Mouse (Mus musculus) ES-Bruce4 (cell line): ENCODE results near the gene Frmd6. TPM values are rescaled to one million over a fixed set of nuclear protein-coding genes. Genes with fewer than 3 reads are reported as not detected.

Experiments used
- H3K27ac ChIP-seq: 2 replicates; pipeline ENCODE4 v1.5.1; 2012; ENCODE audit warnings: low read length, inconsistent platforms; ENCODE audit not compliant: insufficient read depth
- H3K27me3 ChIP-seq: 2 replicates; pipeline ENCODE4 v1.6.1; 2012; ENCODE audit warnings: mild to moderate bottlenecking, low read length, inconsistent platforms; ENCODE audit not compliant: control insufficient read depth, poor library complexity, insufficient read depth, severe bottlenecking
- H3K36me3 ChIP-seq: 2 replicates; pipeline ENCODE4 v1.6.1; 2012; ENCODE audit warnings: inconsistent platforms, mild to moderate bottlenecking, low read length, moderate library complexity; ENCODE audit not compliant: control insufficient read depth, poor library complexity, insufficient read depth, severe bottlenecking
- H3K4me1 ChIP-seq: one replicate; pipeline ENCODE4 v1.8.1; 2011; ENCODE audit warnings: low read length; ENCODE audit not compliant: control insufficient read depth, insufficient read depth
- H3K4me3 ChIP-seq: 2 replicates; pipeline ENCODE4 v1.5.1; 2011; ENCODE audit warnings: low read depth, mild to moderate bottlenecking, low read length
- H3K9ac ChIP-seq: 2 replicates; pipeline ENCODE4 v1.6.1; 2012; ENCODE audit warnings: low read depth, mild to moderate bottlenecking, inconsistent platforms; ENCODE audit not compliant: poor library complexity, severe bottlenecking
- H3K9me3 ChIP-seq: replicated peaks from 2 replicates; pipeline ENCODE4 v1.6.1; 2012; ENCODE audit warnings: mild to moderate bottlenecking, low read length, inconsistent platforms; ENCODE audit not compliant: control insufficient read depth, poor library complexity, insufficient read depth, severe bottlenecking
- CTCF ChIP-seq: IDR thresholded peaks from one replicate; pipeline ENCODE4 v1.8.1; 2011; ENCODE audit warnings: low read depth, low read length
- EP300 ChIP-seq: IDR thresholded peaks from 2 replicates; pipeline ENCODE4 v1.6.1; 2011; ENCODE audit warnings: low read depth, low read length; ENCODE audit not compliant: insufficient read depth
- POLR2A ChIP-seq: IDR thresholded peaks from one replicate; pipeline ENCODE4 v1.8.1; 2011; ENCODE audit warnings: low read length; ENCODE audit not compliant: insufficient read depth
- polyA plus RNA-seq: library from polyadenylated mRNA; stranded (reverse); fragments of >200 nt; gene quantifications from 2 replicates; pipeline ENCODE4 v1.2.4, GENCODE M21; 2011; ENCODE audit warnings: low read depth; ENCODE audit not compliant: missing spikeins, insufficient read depth, insufficient read length

Frmd6 gene
- polyA plus RNA-seq, 1 experiment, result 30.5 TPM

- Histone ChIP-seq H3K4me1 (peaks cover 3% of the 10 kb centered on the region), H3K9me3 (no peaks in the 10 kb centered on the region), H3K27ac (no peak overlapping the region), H3K27me3 (no peaks in the 10 kb centered on the region), H3K9ac (no peak overlapping the region), H3K36me3 (no peaks in the 10 kb centered on the region), H3K4me3 (no peak overlapping the region)
- TF ChIP-seq POLR2A (no peak), CTCF (no peak), EP300 (no peak)
Measured at GRCm38 (mm10) chr12:70812176-70812575, 13.1 kb upstream of the Frmd6 start.

- H3K4me3 ChIP-seq, result no peak overlapping the region
- no peaks in the 10 kb centered on the region for H3K9me3 ChIP-seq
- H3K36me3 ChIP-seq, result no peaks in the 10 kb centered on the region
- no peak overlapping the region for H3K9ac ChIP-seq
- H3K27me3 ChIP-seq, result no peaks in the 10 kb centered on the region
- H3K4me1 ChIP-seq, result peaks cover 3% of the 10 kb centered on the region
- peak; percentile 69 for TF ChIP-seq EP300
- no peak for TF ChIP-seq POLR2A
- TF ChIP-seq CTCF, result no peak
- H3K27ac ChIP-seq, result no peak overlapping the region
Measured at GRCm38 (mm10) chr12:70812822-70813465, 12.4 kb upstream of the Frmd6 start.

- Histone ChIP-seq H3K4me1 (peaks cover 3% of the 10 kb centered on the region), H3K27me3 (no peaks in the 10 kb centered on the region), H3K27ac (no peak overlapping the region), H3K9me3 (no peaks in the 10 kb centered on the region), H3K4me3 (no peak overlapping the region), H3K9ac (no peak overlapping the region), H3K36me3 (no peaks in the 10 kb centered on the region)
- TF ChIP-seq EP300, result no peak
- TF ChIP-seq POLR2A, result no peak
- TF ChIP-seq CTCF, result no peak
Measured at GRCm38 (mm10) chr12:70816731-70817130, 8.6 kb upstream of the Frmd6 start.

GRCm38 (mm10) chr12:70824017-70824416 is 1.3 kb upstream of the Frmd6 start:
- Histone ChIP-seq H3K36me3 (no peaks in the 10 kb centered on the region), H3K4me3 (peak overlapping the region; percentile 9; the same call in 1 of the 2 replicates), H3K4me1 (no peaks in the 10 kb centered on the region), H3K9ac (peak overlapping the region; percentile 9; the same call in 1 of the 2 replicates), H3K9me3 (no peaks in the 10 kb centered on the region), H3K27ac (no peak overlapping the region), H3K27me3 (no peaks in the 10 kb centered on the region)
- TF ChIP-seq EP300 (no peak), POLR2A (no peak), CTCF (no peak)

GRCm38 (mm10) chr12:70825651-70826317 is 470 bp downstream of the Frmd6 start:
- Histone ChIP-seq H3K9ac (peak overlapping the region; percentile 83), H3K9me3 (no peaks in the 10 kb centered on the region), H3K36me3 (no peaks in the 10 kb centered on the region), H3K27ac (peak overlapping the region; percentile 17; the same call in 1 of the 2 replicates), H3K4me3 (peak overlapping the region; percentile 73), H3K4me1 (no peaks in the 10 kb centered on the region), H3K27me3 (no peaks in the 10 kb centered on the region)
- no peak for TF ChIP-seq CTCF
- no peak for TF ChIP-seq POLR2A
- TF ChIP-seq EP300, result no peak

GRCm38 (mm10) chr12:70826318-70827072 is 1.2 kb downstream of the Frmd6 start:
- Histone ChIP-seq H3K27ac (no peak overlapping the region), H3K36me3 (no peaks in the 10 kb centered on the region), H3K9ac (peak overlapping the region; percentile 83), H3K27me3 (no peaks in the 10 kb centered on the region), H3K4me3 (peak overlapping the region; percentile 73), H3K9me3 (no peaks in the 10 kb centered on the region), H3K4me1 (no peaks in the 10 kb centered on the region)
- TF ChIP-seq CTCF, result no peak
- TF ChIP-seq POLR2A, result no peak
- no peak for TF ChIP-seq EP300
